Mouse (Mus musculus): ENCODE results near the gene Lsm2. TPM values are rescaled to one million over a fixed set of nuclear protein-coding genes. Genes with fewer than 3 reads are reported as not detected.

Lsm2 gene
- 88.6 and 94.3 TPM in 2 replicates for polyA plus RNA-seq (2015; fragmentation: Nextera tagmentation; extraction: Ambion mirVana)

GRCm38 (mm10) chr17:34981690-34982180 lies at the start of gene Lsm2:
TSS of gene Lsm2 (plus strand) at chr17:34981862.

GRCm38 (mm10) chr17:34959130-34959778 lies 22.4 kb upstream of the Lsm2 start, which contains the start of gene Hspa1b:
TSS of gene Hspa1b (minus strand) at chr17:34959238.

GRCm38 (mm10) chr17:34969822-34970221 lies 11.8 kb upstream of the Lsm2 start, which contains the start of gene Gm20481:
TSS of gene Gm20481 (plus strand) at chr17:34969912.

GRCm38 (mm10) chr17:34972069-34972749 lies 9.5 kb upstream of the Lsm2 start, which contains the start of the genes Hspa1a and Hspa1l:
TSS of gene Hspa1a (minus strand) at chr17:34972156.
TSS of gene Hspa1l (plus strand) at chr17:34972703.

GRCm38 (mm10) chr17:35000717-35001451 lies 19.2 kb downstream of the Lsm2 start, which contains the start of gene Vars:
TSS of gene Vars (plus strand) at chr17:35000987.

GRCm38 (mm10) chr17:35016376-35016775 lies 34.7 kb downstream of the Lsm2 start, which contains the start of gene Vwa7:
TSS of gene Vwa7 (plus strand) at chr17:35016579.

GRCm38 (mm10) chr17:35027277-35028068 lies 45.8 kb downstream of the Lsm2 start, which contains the start of gene Sapcd1:
TSS of gene Sapcd1 (minus strand) at chr17:35028016.

Other genes with a start within 250 kb of the Lsm2 start
- gene C4b, start 238.0 kb upstream of the Lsm2 start, polyA plus RNA-seq (2015; fragmentation: Nextera tagmentation; extraction: Ambion mirVana) = 2.0 and 2.5 TPM in 2 replicates
- gene Cyp21a1, start 177.3 kb upstream of the Lsm2 start, polyA plus RNA-seq (2015; fragmentation: Nextera tagmentation; extraction: Ambion mirVana) = not detected in 2 replicates
- 39.4 and 46.3 TPM in 2 replicates for gene Stk19, start 144.9 kb upstream of the Lsm2 start, polyA plus RNA-seq (2015; fragmentation: Nextera tagmentation; extraction: Ambion mirVana)
- 40.6 and 50.7 TPM in 2 replicates for gene Dxo, start 144.8 kb upstream of the Lsm2 start, polyA plus RNA-seq (2015; fragmentation: Nextera tagmentation; extraction: Ambion mirVana)
- gene Skiv2l, start 131.7 kb upstream of the Lsm2 start, polyA plus RNA-seq (2015; fragmentation: Nextera tagmentation; extraction: Ambion mirVana) = 39.3 and 47.4 TPM in 2 replicates
- 57.6 and 63.6 TPM in 2 replicates for gene Nelfe, start 131.5 kb upstream of the Lsm2 start, polyA plus RNA-seq (2015; fragmentation: Nextera tagmentation; extraction: Ambion mirVana)
- gene Cfb, start 119.3 kb upstream of the Lsm2 start, polyA plus RNA-seq (2015; fragmentation: Nextera tagmentation; extraction: Ambion mirVana) = 1.4 and 1.6 TPM in 2 replicates
- 6.0 and 6.9 TPM in 2 replicates for gene Zbtb12, start 102.4 kb upstream of the Lsm2 start, polyA plus RNA-seq (2015; fragmentation: Nextera tagmentation; extraction: Ambion mirVana)
- gene Gm20547, start 99.8 kb upstream of the Lsm2 start, polyA plus RNA-seq (2015; fragmentation: Nextera tagmentation; extraction: Ambion mirVana) = not detected in 2 replicates
- 4.2 and 4.8 TPM in 2 replicates for gene C2, start 83.6 kb upstream of the Lsm2 start, polyA plus RNA-seq (2015; fragmentation: Nextera tagmentation; extraction: Ambion mirVana)
- 59.7 and 73.8 TPM in 2 replicates for gene Ehmt2, start 83.4 kb upstream of the Lsm2 start, polyA plus RNA-seq (2015; fragmentation: Nextera tagmentation; extraction: Ambion mirVana)
- 0.10 TPM in 1 of 2 replicates, not detected in the other for gene Slc44a4, start 67.4 kb upstream of the Lsm2 start, polyA plus RNA-seq (2015; fragmentation: Nextera tagmentation; extraction: Ambion mirVana)
- 40.7 and 44.0 TPM in 2 replicates for gene Neu1, start 50.6 kb upstream of the Lsm2 start, polyA plus RNA-seq (2015; fragmentation: Nextera tagmentation; extraction: Ambion mirVana)
- 0.79 and 1.4 TPM in 2 replicates for gene Hspa1b, start 22.6 kb upstream of the Lsm2 start, polyA plus RNA-seq (2015; fragmentation: Nextera tagmentation; extraction: Ambion mirVana)
- not detected in 2 replicates for gene Gm20481, start 11.9 kb upstream of the Lsm2 start, polyA plus RNA-seq (2015; fragmentation: Nextera tagmentation; extraction: Ambion mirVana)
- 13.8 and 15.5 TPM in 2 replicates for gene Hspa1a, start 9.7 kb upstream of the Lsm2 start, polyA plus RNA-seq (2015; fragmentation: Nextera tagmentation; extraction: Ambion mirVana)
- gene Hspa1l, start 9.2 kb upstream of the Lsm2 start, polyA plus RNA-seq (2015; fragmentation: Nextera tagmentation; extraction: Ambion mirVana) = 0.58 and 0.76 TPM in 2 replicates
- gene Vars, start 19.1 kb downstream of the Lsm2 start, polyA plus RNA-seq (2015; fragmentation: Nextera tagmentation; extraction: Ambion mirVana) = 38.5 and 45.0 TPM in 2 replicates
- 0.25 and 0.59 TPM in 2 replicates for gene Vwa7, start 34.7 kb downstream of the Lsm2 start, polyA plus RNA-seq (2015; fragmentation: Nextera tagmentation; extraction: Ambion mirVana)
- gene Sapcd1, start 46.2 kb downstream of the Lsm2 start, polyA plus RNA-seq (2015; fragmentation: Nextera tagmentation; extraction: Ambion mirVana) = 3.2 and 4.4 TPM in 2 replicates
- gene Msh5, start 64.9 kb downstream of the Lsm2 start, polyA plus RNA-seq (2015; fragmentation: Nextera tagmentation; extraction: Ambion mirVana) = 1.6 and 2.0 TPM in 2 replicates
- gene Clic1, start 68.1 kb downstream of the Lsm2 start, polyA plus RNA-seq (2015; fragmentation: Nextera tagmentation; extraction: Ambion mirVana) = 72.4 and 75.0 TPM in 2 replicates
- gene Ddah2, start 77.2 kb downstream of the Lsm2 start, polyA plus RNA-seq (2015; fragmentation: Nextera tagmentation; extraction: Ambion mirVana) = 173 and 187 TPM in 2 replicates
- gene Ly6g6c, start 83.5 kb downstream of the Lsm2 start, polyA plus RNA-seq (2015; fragmentation: Nextera tagmentation; extraction: Ambion mirVana) = not detected in 2 replicates
- 0.19 and 0.22 TPM in 2 replicates for gene Mpig6b, start 84.3 kb downstream of the Lsm2 start, polyA plus RNA-seq (2015; fragmentation: Nextera tagmentation; extraction: Ambion mirVana)
- gene Ly6g6e, start 95.0 kb downstream of the Lsm2 start, polyA plus RNA-seq (2015; fragmentation: Nextera tagmentation; extraction: Ambion mirVana) = 0.52 and 1.2 TPM in 2 replicates
- 0.81 and 1.9 TPM in 2 replicates for gene Ly6g6d, start 96.2 kb downstream of the Lsm2 start, polyA plus RNA-seq (2015; fragmentation: Nextera tagmentation; extraction: Ambion mirVana)
- gene Ly6g6f, start 103.7 kb downstream of the Lsm2 start, polyA plus RNA-seq (2015; fragmentation: Nextera tagmentation; extraction: Ambion mirVana) = 0.31 TPM in 1 of 2 replicates, not detected in the other
- 114 and 120 TPM in 2 replicates for gene Abhd16a, start 107.4 kb downstream of the Lsm2 start, polyA plus RNA-seq (2015; fragmentation: Nextera tagmentation; extraction: Ambion mirVana)
- gene Ly6g5c, start 126.4 kb downstream of the Lsm2 start, polyA plus RNA-seq (2015; fragmentation: Nextera tagmentation; extraction: Ambion mirVana) = not detected in 2 replicates
- gene Ly6g5b, start 133.6 kb downstream of the Lsm2 start, polyA plus RNA-seq (2015; fragmentation: Nextera tagmentation; extraction: Ambion mirVana) = 0.48 and 0.59 TPM in 2 replicates
- 15.3 and 17.2 TPM in 2 replicates for gene Gpank1, start 139.6 kb downstream of the Lsm2 start, polyA plus RNA-seq (2015; fragmentation: Nextera tagmentation; extraction: Ambion mirVana)
- 377 and 395 TPM in 2 replicates for gene Csnk2b, start 140.2 kb downstream of the Lsm2 start, polyA plus RNA-seq (2015; fragmentation: Nextera tagmentation; extraction: Ambion mirVana)
- 9.6 and 11.8 TPM in 2 replicates for gene D17H6S53E, start 144.5 kb downstream of the Lsm2 start, polyA plus RNA-seq (2015; fragmentation: Nextera tagmentation; extraction: Ambion mirVana)
- gene Apom, start 150.2 kb downstream of the Lsm2 start, polyA plus RNA-seq (2015; fragmentation: Nextera tagmentation; extraction: Ambion mirVana) = 0.21 TPM in 1 of 2 replicates, not detected in the other
- 51.1 and 58.5 TPM in 2 replicates for gene Bag6, start 153.3 kb downstream of the Lsm2 start, polyA plus RNA-seq (2015; fragmentation: Nextera tagmentation; extraction: Ambion mirVana)
- 109 and 138 TPM in 2 replicates for gene Prrc2a, start 183.0 kb downstream of the Lsm2 start, polyA plus RNA-seq (2015; fragmentation: Nextera tagmentation; extraction: Ambion mirVana)
- 15.4 and 15.5 TPM in 2 replicates for gene Aif1, start 194.2 kb downstream of the Lsm2 start, polyA plus RNA-seq (2015; fragmentation: Nextera tagmentation; extraction: Ambion mirVana)
- gene Lst1, start 206.6 kb downstream of the Lsm2 start, polyA plus RNA-seq (2015; fragmentation: Nextera tagmentation; extraction: Ambion mirVana) = 10.1 and 10.9 TPM in 2 replicates
- gene Ltb, start 212.6 kb downstream of the Lsm2 start, polyA plus RNA-seq (2015; fragmentation: Nextera tagmentation; extraction: Ambion mirVana) = 1.4 and 1.6 TPM in 2 replicates
- gene Tnf, start 220.1 kb downstream of the Lsm2 start, polyA plus RNA-seq (2015; fragmentation: Nextera tagmentation; extraction: Ambion mirVana) = 0.12 TPM in 1 of 2 replicates, not detected in the other
- gene Lta, start 223.5 kb downstream of the Lsm2 start, polyA plus RNA-seq (2015; fragmentation: Nextera tagmentation; extraction: Ambion mirVana) = 0.71 and 1.0 TPM in 2 replicates
- gene Gm16181, start 239.0 kb downstream of the Lsm2 start, polyA plus RNA-seq (2015; fragmentation: Nextera tagmentation; extraction: Ambion mirVana) = 0.46 and 0.48 TPM in 2 replicates